Mouse (Mus musculus) olfactory bulb, adult 2 months (tissue): ENCODE data around the gene Lgals3bp.
"Not testable (repeated sequence)": the region's sequence is repeated elsewhere in the genome, so short reads cannot be mapped to it uniquely, and the experiment has no call there.

Experiments used
- CTCF ChIP-seq: fragments of 200-500 bp; IDR thresholded peaks from 2 replicates; pipeline ENCODE4 v1.5.1; 2012; ENCODE audit warnings: low read depth, mild to moderate bottlenecking, low read length, moderate library complexity; ENCODE audit not compliant: insufficient read depth
- POLR2A ChIP-seq: fragments of 200-500 bp; IDR thresholded peaks from 2 replicates; pipeline ENCODE4 v1.6.1; 2012; ENCODE audit warnings: mild to moderate bottlenecking, low read depth, low read length, moderate library complexity; ENCODE audit not compliant: insufficient read depth

DNA sequence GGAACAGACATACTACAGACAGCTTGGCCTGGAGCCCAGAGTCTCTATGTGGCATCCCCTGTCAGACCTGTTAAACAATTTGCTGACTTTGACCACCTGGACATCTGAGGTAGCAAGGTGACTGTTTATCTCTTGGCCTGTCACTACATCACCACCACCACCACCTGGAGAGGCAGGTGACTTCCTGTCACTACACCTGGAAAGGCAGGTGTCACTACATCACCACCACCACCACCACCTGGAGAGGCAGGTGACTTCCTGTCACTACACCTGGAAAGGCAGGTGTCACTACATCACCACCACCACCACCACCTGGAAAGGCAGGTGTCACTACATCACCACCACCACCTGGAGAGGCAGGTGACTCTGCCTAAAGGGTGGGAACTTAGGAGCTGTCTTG lies 25.6 kb downstream of the Lgals3bp start:
- not testable (repeated sequence) for TF ChIP-seq POLR2A, CTCF
